8 mouse cellular contexts compared by ENCODE assay signal in the genomic region with DNA sequence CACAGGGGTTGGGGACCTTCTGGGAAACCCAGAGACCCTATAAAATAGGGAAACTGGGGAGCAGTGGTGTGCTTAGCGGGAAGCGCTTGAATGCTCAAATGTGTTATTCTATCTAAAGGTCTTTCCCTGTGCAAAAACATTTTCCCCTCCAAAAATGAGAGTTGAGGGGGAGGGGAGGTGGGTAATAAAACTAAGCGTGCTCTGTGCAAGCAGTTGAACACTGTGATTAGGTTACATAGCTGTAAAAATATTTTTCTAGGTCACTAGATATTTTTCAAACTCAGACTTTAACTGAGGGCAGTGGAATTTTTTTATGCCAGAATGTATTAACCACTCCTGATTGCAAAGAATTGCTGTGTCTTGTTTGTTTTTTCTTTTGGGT.
A peak's percentile ranks its signal among the peaks of the same experiment; 100 is the strongest.
DNase-seq lines count a peak whose midpoint lies in the region; ATAC-seq lines count a peak whose summit lies in the region.

No protein-coding gene starts in this region.

- ATAC-seq in kidney, embryonic 14.5 days (ENCODE audit: low FRiP score, low TSS enrichment) = no peak
- no peak for ATAC-seq in hindbrain, embryonic 13.5 days (ENCODE audit: low FRiP score)
- ATAC-seq in midbrain, embryonic 14.5 days (ENCODE audit: low FRiP score, low TSS enrichment) = peak; percentile 40; the same call in 1 of the 2 replicates

- no peaks in the 10 kb centered on the region for H3K9me3 ChIP-seq in kidney, embryonic 14.5 days (ENCODE audit: control insufficient read depth, low read length)
- no peaks in the 10 kb centered on the region for H3K9me3 ChIP-seq in hindbrain, embryonic 13.5 days
- H3K9me3 ChIP-seq in midbrain, embryonic 14.5 days (ENCODE audit: control insufficient read depth, low read length) = no peaks in the 10 kb centered on the region

- whole genome bisulfite sequencing in kidney, embryonic 14.5 days = 45% methylated on average over 3 of the region's 3 CpGs
- WGBS in hindbrain, embryonic 13.5 days = 20% methylated on average over 3 of the region's 3 CpGs
- WGBS in midbrain, embryonic 14.5 days = 24% methylated on average over 3 of the region's 3 CpGs

- H3K4me3 ChIP-seq in kidney, embryonic 14.5 days (ENCODE audit: low read length) = no peak overlapping the region
- peak overlapping the region; percentile 41 for H3K4me3 ChIP-seq in brown adipose tissue, adult 24 weeks (ENCODE audit: insufficient read depth, low read depth, low read length)
- H3K4me3 ChIP-seq in hindbrain, embryonic 13.5 days = no peak overlapping the region
- H3K4me3 ChIP-seq in midbrain, embryonic 14.5 days (replicated peaks; ENCODE audit: low read depth, low read length) = no peak overlapping the region

- H3K27ac ChIP-seq in kidney, embryonic 14.5 days (ENCODE audit: low read depth, low read length) = peak overlapping the region; percentile 24; the same call in 1 of the 2 replicates
- peak overlapping the region; percentile 78 for H3K27ac ChIP-seq in brown adipose tissue, adult 24 weeks (replicated peaks; ENCODE audit: low read depth, low read length)
- peak overlapping the region; percentile 86 for H3K27ac ChIP-seq in hindbrain, embryonic 13.5 days
- H3K27ac ChIP-seq in midbrain, embryonic 14.5 days (replicated peaks; ENCODE audit: low read depth, low read length) = peak overlapping the region; percentile 81

- no peaks in the 10 kb centered on the region for H3K36me3 ChIP-seq in kidney, embryonic 14.5 days (ENCODE audit: control insufficient read depth, insufficient read depth, low read length)
- no peaks in the 10 kb centered on the region for H3K36me3 ChIP-seq in hindbrain, embryonic 13.5 days
- no peaks in the 10 kb centered on the region for H3K36me3 ChIP-seq in midbrain, embryonic 14.5 days (ENCODE audit: control insufficient read depth, insufficient read depth, low read length)

- H3K27me3 ChIP-seq in kidney, embryonic 14.5 days (ENCODE audit: control insufficient read depth, insufficient read depth, low read length) = no peaks in the 10 kb centered on the region
- H3K27me3 ChIP-seq in hindbrain, embryonic 13.5 days = no peaks in the 10 kb centered on the region
- H3K27me3 ChIP-seq in midbrain, embryonic 14.5 days (ENCODE audit: control insufficient read depth, insufficient read depth, low read length) = no peaks in the 10 kb centered on the region

- H3K4me1 ChIP-seq in kidney, embryonic 14.5 days (ENCODE audit: control insufficient read depth, insufficient read depth, low read length) = no peaks in the 10 kb centered on the region
- H3K4me1 ChIP-seq in brown adipose tissue, adult 24 weeks (ENCODE audit: control insufficient read depth, insufficient read depth, insufficient read length, low read length) = no peaks in the 10 kb centered on the region; the same call in none of the 2 replicates
- peaks cover 4% of the 10 kb centered on the region for H3K4me1 ChIP-seq in hindbrain, embryonic 13.5 days (replicated peaks)
- H3K4me1 ChIP-seq in midbrain, embryonic 14.5 days (ENCODE audit: control insufficient read depth, insufficient read depth, low read length) = no peaks in the 10 kb centered on the region; the same call in 1 of the 2 replicates

- DNase-seq in kidney, adult 9 months = no peak
- DNase-seq in midbrain, embryonic 14.5 days = no peak
- DNase-seq in layer of hippocampus, adult 11-12 months (ENCODE audit: low spot score) = no peak
- no peak for DNase-seq in adrenal gland, postnatal 36 days
- no peak for DNase-seq in layer of hippocampus, adult 9-10 months (ENCODE audit: low spot score)

- no peak overlapping the region for H3K9ac ChIP-seq in kidney, embryonic 14.5 days (ENCODE audit: low read depth, low read length)
- no peak overlapping the region for H3K9ac ChIP-seq in hindbrain, embryonic 13.5 days
- H3K9ac ChIP-seq in midbrain, embryonic 14.5 days (replicated peaks; ENCODE audit: low read length) = 0 out of 2 replicates have a peak overlapping the region, but pooled peaks have one; percentile 39

- H3K4me2 ChIP-seq in kidney, embryonic 14.5 days (replicated peaks; ENCODE audit: low read depth, low read length) = peak overlapping the region; percentile 34
- peak overlapping the region; percentile 36 for H3K4me2 ChIP-seq in hindbrain, embryonic 13.5 days
- H3K4me2 ChIP-seq in midbrain, embryonic 14.5 days (ENCODE audit: low read length) = peak overlapping the region; percentile 43

Comparison
In these comparisons a context has a peak if more than half of its experiments do, and no peak if none do; other contexts are left out.
1. H3K27ac ChIP-seq: peak in every context shown above with its lines; median percentile 86 in hindbrain, embryonic 13.5 days; 81 in midbrain, embryonic 14.5 days; 78 in brown adipose tissue, adult 24 weeks; 24 in kidney, embryonic 14.5 days.